Mouse (Mus musculus) heart, embryonic 13.5 days (tissue): Measurements from ENCODE around the gene Adamts7. TPM values are rescaled to one million over a fixed set of nuclear protein-coding genes. Genes with fewer than 3 reads are reported as not detected.

Experiments
- ATAC-seq: fragments of 200-750 bp; cut with Nextera tagmentation; 2 replicates; pipeline ENCODE4 v1.8.0; 2017; ENCODE audit warnings: moderate TSS enrichment; ENCODE audit not compliant: insufficient number of reproducible peaks, low FRiP score, low TSS enrichment; ENCODE audit errors: extremely low read depth
- H3K27ac ChIP-seq: fragments of 300-500 bp; sonication (generic); replicated peaks from 2 replicates; pipeline ENCODE4 v1.5.1; 2015; ENCODE audit warnings: moderate library complexity, mild to moderate bottlenecking, inconsistent platforms
- H3K27me3 ChIP-seq: fragments of 300-500 bp; sonication (generic); replicated peaks from 2 replicates; pipeline ENCODE4 v1.6.1; 2015; ENCODE audit warnings: mild to moderate bottlenecking, inconsistent platforms
- H3K36me3 ChIP-seq: fragments of 300-500 bp; sonication (generic); 2 replicates; pipeline ENCODE4 v1.6.1; 2015; ENCODE audit warnings: mild to moderate bottlenecking, inconsistent platforms
- H3K4me1 ChIP-seq: fragments of 300-500 bp; sonication (generic); 2 replicates; pipeline ENCODE4 v1.6.1; 2015; ENCODE audit warnings: inconsistent platforms
- H3K4me2 ChIP-seq: fragments of 300-500 bp; sonication (generic); 2 replicates; pipeline ENCODE4 v1.6.1; 2015; ENCODE audit warnings: inconsistent platforms, mild to moderate bottlenecking, moderate library complexity
- H3K4me3 ChIP-seq: fragments of 300-500 bp; sonication (generic); 2 replicates; pipeline ENCODE4 v1.5.1; 2015; ENCODE audit warnings: moderate library complexity, mild to moderate bottlenecking, inconsistent platforms
- H3K9ac ChIP-seq: fragments of 300-500 bp; sonication (generic); 2 replicates; pipeline ENCODE4 v1.6.1; 2015; ENCODE audit warnings: inconsistent platforms, mild to moderate bottlenecking, moderate library complexity
- H3K9me3 ChIP-seq: fragments of 300-500 bp; sonication (generic); 2 replicates; pipeline ENCODE4 v1.6.1; 2016; ENCODE audit warnings: inconsistent platforms
- WGBS: fragments of 180-500 bp; shearing (Covaris S2); methylation state at CpG from one replicate; pipeline ENCODE4 v1.1.7; 2015; ENCODE audit warnings: mixed read lengths; 5-methylcytosine and 5-hydroxymethylcytosine counted together
- polyA plus RNA-seq: library from polyadenylated mRNA; unstranded; fragments of >200 nt; fragmentation: Nextera tagmentation; extraction: Ambion mirVana; gene quantifications from 2 replicates; pipeline ENCODE4 v1.2.1, GENCODE M21; 2015

The Adamts7 gene
- polyA plus RNA-seq, 1 experiment from 2014 or later, result 7.9 TPM

GRCm38 (mm10) chr9:90162243-90162925, 485 bp upstream of the Adamts7 start:
- Histone ChIP-seq H3K9me3 (0 out of 2 replicates have a peak, but pooled peaks cover 8% of the 10 kb centered on the region), H3K4me2 (peak overlapping the region; percentile 94), H3K36me3 (no peaks in the 10 kb centered on the region), H3K27ac (peak overlapping the region; percentile 32; the same call in 1 of the 2 replicates), H3K4me1 (peaks cover 24% of the 10 kb centered on the region), H3K4me3 (peak overlapping the region; percentile 77), H3K27me3 (no peaks in the 10 kb centered on the region; the same call in 1 of the 2 replicates), H3K9ac (peak overlapping the region; percentile 79)
- 17% methylated on average over 14 of the region's 29 CpGs for WGBS
- ATAC-seq, result peak; percentile 74

- peak overlapping the region; percentile 46 for H3K27ac ChIP-seq
Observed at GRCm38 (mm10) chr9:90163749-90164095, 853 bp downstream of the Adamts7 start.

GRCm38 (mm10) chr9:90164670-90165453, 2.0 kb downstream of the Adamts7 start:
- peak overlapping the region; percentile 94 for H3K4me2 ChIP-seq
- 71% methylated on average over 4 of the region's 4 CpGs for WGBS
- 0 out of 2 replicates have a peak, but pooled peaks cover 5% of the 10 kb centered on the region for H3K9me3 ChIP-seq
- H3K27ac ChIP-seq, result no peak overlapping the region
- H3K27me3 ChIP-seq, result no peaks in the 10 kb centered on the region; the same call in 1 of the 2 replicates
- H3K36me3 ChIP-seq, result peaks cover 4% of the 10 kb centered on the region; the same call in 1 of the 2 replicates
- no peak for ATAC-seq
- 0 out of 2 replicates have a peak overlapping the region, but pooled peaks have one; percentile 79 for H3K9ac ChIP-seq
- peaks cover 27% of the 10 kb centered on the region for H3K4me1 ChIP-seq
- no peak overlapping the region; the same call in 1 of the 2 replicates for H3K4me3 ChIP-seq

More at GRCm38 (mm10) chr9:90163749-90164095, 853 bp downstream of the Adamts7 start:
- Histone ChIP-seq H3K9me3 (0 out of 2 replicates have a peak, but pooled peaks cover 8% of the 10 kb centered on the region), H3K4me2 (peak overlapping the region; percentile 94), H3K9ac (peak overlapping the region; percentile 79), H3K4me1 (peaks cover 24% of the 10 kb centered on the region), H3K36me3 (peaks cover 4% of the 10 kb centered on the region; the same call in 1 of the 2 replicates), H3K27me3 (no peaks in the 10 kb centered on the region; the same call in 1 of the 2 replicates), H3K4me3 (peak overlapping the region; percentile 77)
- WGBS, result under 1% methylated on average over 18 of the region's 18 CpGs
- ATAC-seq, result peak; percentile 40; the same call in 1 of the 2 replicates

- H3K9ac ChIP-seq, result no peak overlapping the region
- no peak for ATAC-seq
- H3K27ac ChIP-seq, result no peak overlapping the region
- H3K4me2 ChIP-seq, result no peak overlapping the region
- no peak overlapping the region for H3K4me3 ChIP-seq
- no peaks in the 10 kb centered on the region for H3K9me3 ChIP-seq
- no peaks in the 10 kb centered on the region; the same call in 1 of the 2 replicates for H3K27me3 ChIP-seq
- peaks cover 28% of the 10 kb centered on the region for H3K4me1 ChIP-seq
- peaks cover 4% of the 10 kb centered on the region; the same call in 1 of the 2 replicates for H3K36me3 ChIP-seq
- 84% methylated on average over 4 of the region's 4 CpGs for WGBS
Observed at GRCm38 (mm10) chr9:90165590-90165989, 2.7 kb downstream of the Adamts7 start.

- Histone ChIP-seq H3K27me3 (no peaks in the 10 kb centered on the region; the same call in 1 of the 2 replicates), H3K36me3 (peaks cover 7% of the 10 kb centered on the region), H3K9ac (no peak overlapping the region), H3K4me3 (no peak overlapping the region), H3K4me2 (no peak overlapping the region), H3K9me3 (no peaks in the 10 kb centered on the region), H3K4me1 (peaks cover 28% of the 10 kb centered on the region), H3K27ac (no peak overlapping the region)
- no peak for ATAC-seq
- 66% methylated on average over 5 of the region's 5 CpGs for WGBS
Observed at GRCm38 (mm10) chr9:90166615-90167014, 3.7 kb downstream of the Adamts7 start.

- H3K27ac ChIP-seq, result no peak overlapping the region
- H3K4me2 ChIP-seq, result no peak overlapping the region
- H3K4me3 ChIP-seq, result no peak overlapping the region
- WGBS, result 59% methylated on average over 4 of the region's 4 CpGs
- no peak overlapping the region for H3K9ac ChIP-seq
- peaks cover 31% of the 10 kb centered on the region for H3K36me3 ChIP-seq
- H3K9me3 ChIP-seq, result no peaks in the 10 kb centered on the region
- no peak for ATAC-seq
- no peaks in the 10 kb centered on the region for H3K27me3 ChIP-seq
- peaks cover 13% of the 10 kb centered on the region for H3K4me1 ChIP-seq
Observed at GRCm38 (mm10) chr9:90169965-90170364, 7.1 kb downstream of the Adamts7 start.

- Histone ChIP-seq H3K36me3 (peaks cover 36% of the 10 kb centered on the region), H3K27me3 (no peaks in the 10 kb centered on the region), H3K4me2 (no peak overlapping the region), H3K4me3 (no peak overlapping the region), H3K27ac (no peak overlapping the region), H3K9me3 (no peaks in the 10 kb centered on the region), H3K4me1 (peaks cover 8% of the 10 kb centered on the region; the same call in 1 of the 2 replicates), H3K9ac (no peak overlapping the region)
- 91% methylated on average over 19 of the region's 19 CpGs for WGBS
- no peak for ATAC-seq
Observed at GRCm38 (mm10) chr9:90171421-90171820, 8.6 kb downstream of the Adamts7 start.

GRCm38 (mm10) chr9:90172528-90173321, 9.9 kb downstream of the Adamts7 start:
- Histone ChIP-seq H3K9ac (no peak overlapping the region), H3K4me3 (no peak overlapping the region), H3K4me1 (0 out of 2 replicates have a peak, but pooled peaks cover 3% of the 10 kb centered on the region), H3K27ac (no peak overlapping the region), H3K4me2 (no peak overlapping the region), H3K36me3 (peaks cover 38% of the 10 kb centered on the region), H3K27me3 (no peaks in the 10 kb centered on the region), H3K9me3 (no peaks in the 10 kb centered on the region)
- ATAC-seq, result no peak
- 65% methylated on average over 8 of the region's 8 CpGs for WGBS

- Histone ChIP-seq H3K4me1 (0 out of 2 replicates have a peak, but pooled peaks cover 3% of the 10 kb centered on the region), H3K27me3 (no peaks in the 10 kb centered on the region), H3K27ac (no peak overlapping the region), H3K4me3 (no peak overlapping the region), H3K9me3 (no peaks in the 10 kb centered on the region), H3K4me2 (no peak overlapping the region), H3K9ac (no peak overlapping the region), H3K36me3 (peaks cover 41% of the 10 kb centered on the region)
- 77% methylated on average over 3 of the region's 3 CpGs for WGBS
- ATAC-seq, result no peak
Observed at GRCm38 (mm10) chr9:90173330-90173729, 10.5 kb downstream of the Adamts7 start.

- no peak for ATAC-seq
- Histone ChIP-seq H3K27me3 (no peaks in the 10 kb centered on the region), H3K9me3 (no peaks in the 10 kb centered on the region), H3K9ac (no peak overlapping the region), H3K4me3 (no peak overlapping the region), H3K27ac (no peak overlapping the region), H3K4me1 (peaks cover 31% of the 10 kb centered on the region), H3K4me2 (no peak overlapping the region), H3K36me3 (peaks cover 25% of the 10 kb centered on the region)
- WGBS, result 71% methylated on average over 5 of the region's 5 CpGs
Observed at GRCm38 (mm10) chr9:90179409-90179808, 16.5 kb downstream of the Adamts7 start.
